Mouse (Mus musculus) brown adipose tissue, adult 24 weeks (tissue): ENCODE data around the gene C1qa. TPM values are rescaled to one million over a fixed set of nuclear protein-coding genes. Genes with fewer than 3 reads are reported as not detected.

ENCODE experiments used
- H3K27ac ChIP-seq: fragments of 200-500 bp; replicated peaks from 2 replicates; pipeline ENCODE4 v1.5.1; 2012; ENCODE audit warnings: low read depth, mild to moderate bottlenecking, low read length
- H3K4me1 ChIP-seq: fragments of 200-500 bp; 2 replicates; pipeline ENCODE4 v1.6.1; 2012; ENCODE audit warnings: low read length, mixed read lengths; ENCODE audit not compliant: control insufficient read depth, insufficient read depth, insufficient read length
- H3K4me3 ChIP-seq: fragments of 200-500 bp; 2 replicates; pipeline ENCODE4 v1.5.1; 2012; ENCODE audit warnings: low read depth, mild to moderate bottlenecking, low read length, moderate library complexity; ENCODE audit not compliant: insufficient read depth
- polyA plus RNA-seq: library from polyadenylated mRNA; stranded (reverse); fragments of >200 nt; gene quantifications from 2 replicates; pipeline ENCODE4 v1.2.4, GENCODE M21; 2012; ENCODE audit not compliant: missing spikeins, insufficient read depth, insufficient read length

Gene C1qa
- polyA plus RNA-seq, 1 experiment, result 75.2 TPM

DNA sequence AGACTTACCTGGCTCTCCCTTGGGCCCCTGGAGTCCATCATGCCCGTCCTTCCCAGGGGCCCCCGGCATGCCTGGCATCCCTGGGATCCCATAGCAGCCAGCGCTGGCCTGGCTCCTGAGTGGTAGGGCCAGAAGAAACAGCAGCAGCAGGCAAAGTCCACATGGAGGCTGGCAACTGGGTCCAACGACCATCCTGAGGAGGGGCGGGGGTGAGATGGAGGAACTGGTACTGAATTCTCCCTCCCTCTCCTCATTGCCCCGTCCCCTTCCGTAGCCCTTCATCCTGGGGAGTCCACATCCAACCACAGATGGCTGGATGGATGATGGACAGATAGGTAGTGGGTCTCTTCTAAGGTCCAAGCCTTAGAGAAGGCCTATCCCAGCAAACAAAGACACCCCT lies 6.2 kb downstream of the C1qa start:
- H3K27ac ChIP-seq, result peak overlapping the region; percentile 76
- H3K4me1 ChIP-seq, result no peaks in the 10 kb centered on the region
- H3K4me3 ChIP-seq, result peak overlapping the region; percentile 53

DNA sequence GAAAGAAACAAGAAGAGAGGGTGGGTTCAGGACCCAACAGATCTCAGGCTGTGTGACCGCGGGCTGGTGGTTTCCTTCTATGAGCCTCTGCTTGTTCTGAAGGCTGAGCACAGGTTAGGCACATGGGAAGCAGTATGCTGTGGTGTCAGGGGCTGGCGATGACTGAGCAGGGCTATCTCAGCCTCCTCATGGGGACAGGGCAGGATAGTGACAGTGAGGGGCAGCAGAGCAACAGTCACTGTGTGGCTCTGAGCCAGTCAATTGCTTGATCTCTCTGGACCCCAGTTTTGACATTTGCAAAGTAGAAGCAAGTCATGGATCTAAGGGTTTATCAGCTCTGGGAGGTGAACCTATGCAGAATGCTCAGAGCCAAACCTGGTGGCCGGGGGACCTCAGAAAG lies 7.5 kb downstream of the C1qa start:
- no peaks in the 10 kb centered on the region for H3K4me1 ChIP-seq
- H3K4me3 ChIP-seq, result peak overlapping the region; percentile 53
- H3K27ac ChIP-seq, result peak overlapping the region; percentile 76

DNA sequence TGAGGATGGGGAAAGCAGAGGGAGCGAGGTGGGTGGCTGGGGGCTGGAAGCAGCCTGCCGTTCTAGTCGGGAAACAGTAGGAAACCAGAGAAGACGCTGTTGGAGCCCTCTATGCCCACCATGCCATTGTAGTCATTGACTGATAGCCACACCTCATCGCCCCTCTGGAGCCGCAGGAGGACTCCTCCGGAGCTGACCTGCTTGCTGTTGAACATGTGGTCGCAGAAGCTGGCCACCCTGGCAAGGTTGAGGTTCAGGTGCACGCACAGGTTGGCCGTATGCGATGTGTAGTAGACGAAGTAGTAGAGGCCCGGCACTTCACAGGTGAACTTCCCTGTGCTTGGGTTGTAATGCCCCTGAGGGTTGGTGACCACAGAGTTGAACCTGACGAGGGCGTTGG lies 8.6 kb downstream of the C1qa start:
- Histone ChIP-seq H3K4me1 (no peaks in the 10 kb centered on the region), H3K27ac (peak overlapping the region; percentile 76), H3K4me3 (peak overlapping the region; percentile 53)

DNA sequence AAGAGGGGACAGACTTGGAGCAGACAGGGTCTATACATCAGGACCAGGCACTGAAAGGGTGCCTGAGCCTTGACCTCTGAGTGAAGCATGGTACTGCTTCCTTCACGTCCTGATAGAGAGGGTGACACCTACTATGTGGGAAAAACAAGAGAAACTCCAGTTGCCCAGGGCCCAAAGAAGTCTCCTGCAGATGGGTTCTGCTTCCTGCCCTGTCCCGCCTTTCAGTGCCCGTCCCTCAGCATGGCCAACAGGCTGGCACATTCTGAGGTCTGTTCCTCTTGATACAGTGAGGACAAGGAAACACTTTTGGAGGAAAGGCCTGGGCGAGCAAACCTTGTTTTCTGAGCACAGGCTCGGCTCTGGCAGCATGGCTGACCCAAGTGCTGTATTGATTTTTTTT lies 10.9 kb downstream of the C1qa start:
- H3K4me3 ChIP-seq, result no peak overlapping the region
- peak overlapping the region; percentile 87 for H3K27ac ChIP-seq
- no peaks in the 10 kb centered on the region for H3K4me1 ChIP-seq

DNA sequence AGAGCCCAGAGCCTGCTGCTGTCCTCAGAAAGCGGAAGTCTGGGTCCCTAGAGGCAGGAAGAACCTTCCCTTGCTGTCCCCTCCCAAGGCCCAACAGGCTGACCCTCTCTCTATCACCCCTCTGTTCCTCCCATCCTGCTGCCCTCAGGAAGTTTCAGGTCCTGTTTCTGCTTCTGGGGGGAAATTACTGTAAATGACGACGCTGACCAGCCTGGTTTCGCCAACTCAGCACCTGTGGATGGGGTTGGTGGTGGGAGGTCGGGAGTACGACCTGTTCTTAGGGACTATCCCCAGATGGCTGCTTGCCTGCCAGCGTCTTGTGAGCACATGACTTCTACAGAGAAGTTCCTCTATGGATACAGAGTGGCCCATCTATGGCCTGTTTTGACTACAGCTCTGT lies 12.5 kb downstream of the C1qa start, which contains the start of gene C1qb:
Gene C1qb (minus strand): TSS at position 87 of the 400 bp plus-strand sequence.
- Histone ChIP-seq H3K4me1 (no peaks in the 10 kb centered on the region), H3K27ac (peak within 1 kb of the TSS; percentile 89), H3K4me3 (peak within 1 kb of the TSS; percentile 51)

DNA sequence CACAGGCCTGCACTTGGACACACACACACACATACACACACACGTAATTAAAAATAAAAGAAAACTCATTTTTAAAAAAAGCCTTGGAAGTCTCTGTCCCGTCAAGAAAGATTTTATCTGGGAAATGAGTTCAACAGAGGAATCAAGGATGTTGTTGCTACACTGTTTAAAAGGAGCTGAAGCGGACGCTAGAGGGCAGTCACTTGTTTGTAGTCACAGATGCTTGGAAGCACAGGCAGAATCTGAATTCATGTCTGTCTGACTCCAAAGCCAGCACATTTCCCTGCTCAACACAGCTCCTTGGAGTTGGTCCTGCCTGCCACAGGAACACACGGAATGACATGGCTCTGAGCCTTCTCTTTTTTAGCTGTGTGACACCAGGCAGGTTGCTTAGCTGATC lies 20.0 kb downstream of the C1qa start:
- Histone ChIP-seq H3K4me1 (no peaks in the 10 kb centered on the region), H3K4me3 (no peak overlapping the region), H3K27ac (no peak overlapping the region)

DNA sequence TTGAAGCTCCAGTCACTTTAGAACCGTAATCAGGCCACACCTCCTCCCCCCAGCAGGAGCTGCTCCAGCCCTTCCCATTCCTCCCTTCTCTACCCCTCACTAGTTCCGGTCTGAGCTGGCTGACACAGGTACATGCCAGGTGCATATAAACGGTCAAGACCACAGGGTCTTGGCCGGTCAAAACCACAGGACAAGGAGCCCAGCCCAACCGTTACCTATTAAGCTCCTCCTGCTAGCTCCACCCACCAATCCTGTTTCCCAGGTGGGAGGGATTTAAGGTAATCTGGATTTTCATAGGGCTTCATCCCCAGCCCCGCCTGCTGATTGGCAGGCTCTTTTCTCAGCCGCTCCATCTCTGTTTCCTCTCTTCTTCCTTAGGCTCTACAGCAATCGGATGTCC lies 20.4 kb downstream of the C1qa start:
- H3K4me1 ChIP-seq, result no peaks in the 10 kb centered on the region
- no peak overlapping the region for H3K4me3 ChIP-seq
- H3K27ac ChIP-seq, result no peak overlapping the region

DNA sequence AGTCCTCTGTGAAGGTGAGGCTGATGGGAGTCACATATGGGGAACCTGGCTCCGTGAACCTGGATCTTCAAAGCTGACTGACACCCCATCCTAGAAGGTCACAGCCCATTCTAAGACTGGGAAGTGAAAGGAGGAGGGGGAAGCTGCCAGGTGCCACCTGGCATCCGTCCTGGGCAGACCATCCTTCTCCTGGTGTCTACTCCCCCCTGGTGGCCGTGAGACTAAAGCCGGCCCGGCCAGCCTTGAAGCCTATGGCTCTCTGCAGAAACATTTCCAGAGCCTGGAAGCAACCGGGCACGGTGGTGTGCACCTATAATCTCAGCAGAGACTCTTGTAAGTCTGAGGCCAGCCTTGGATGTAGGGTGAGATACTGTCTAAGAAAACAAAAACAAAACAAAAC lies 21.6 kb downstream of the C1qa start:
- H3K4me1 ChIP-seq, result no peaks in the 10 kb centered on the region
- H3K27ac ChIP-seq, result no peak overlapping the region
- H3K4me3 ChIP-seq, result no peak overlapping the region

DNA sequence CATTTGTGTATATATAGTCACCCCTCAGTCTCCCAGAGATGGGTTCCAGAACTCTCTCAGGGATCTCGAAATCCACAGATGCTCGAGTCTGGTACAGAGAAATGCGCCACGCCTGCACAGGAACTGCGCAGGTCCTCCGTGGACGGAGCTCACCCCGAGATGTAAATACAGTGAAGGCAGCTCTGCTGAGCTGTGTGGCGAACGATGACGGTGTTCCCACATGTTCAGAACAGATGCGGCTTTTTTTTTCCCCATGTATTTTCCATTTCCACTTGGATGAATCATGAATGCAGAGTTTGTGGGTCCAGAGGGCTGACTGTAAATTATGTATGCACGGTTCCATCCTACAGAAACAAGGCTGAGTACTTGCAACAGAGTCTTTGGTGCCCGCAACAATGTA lies 23.6 kb downstream of the C1qa start:
- Histone ChIP-seq H3K27ac (no peak overlapping the region), H3K4me1 (no peaks in the 10 kb centered on the region), H3K4me3 (no peak overlapping the region)

DNA sequence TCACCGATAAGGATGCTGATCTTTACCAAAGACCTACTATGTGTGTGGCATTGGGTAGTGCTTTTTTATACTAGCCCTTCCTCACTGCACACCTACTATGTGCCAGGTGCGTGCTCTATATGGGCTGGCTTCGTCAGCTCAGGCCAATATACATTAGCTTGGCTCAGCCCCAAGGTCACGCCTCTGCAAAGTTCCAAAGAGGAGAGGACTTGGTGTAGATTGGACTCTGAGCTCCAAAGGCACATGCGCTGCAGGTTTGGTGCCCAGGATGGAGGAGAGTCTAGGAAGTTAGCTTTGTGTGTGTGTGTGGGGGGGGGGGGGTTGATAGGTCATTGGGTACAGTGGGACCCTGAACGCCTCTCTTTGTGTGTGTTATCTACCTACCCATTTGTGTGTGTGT lies 30.2 kb downstream of the C1qa start:
- Histone ChIP-seq H3K4me3 (no peak overlapping the region), H3K27ac (no peak overlapping the region), H3K4me1 (no peaks in the 10 kb centered on the region)

DNA sequence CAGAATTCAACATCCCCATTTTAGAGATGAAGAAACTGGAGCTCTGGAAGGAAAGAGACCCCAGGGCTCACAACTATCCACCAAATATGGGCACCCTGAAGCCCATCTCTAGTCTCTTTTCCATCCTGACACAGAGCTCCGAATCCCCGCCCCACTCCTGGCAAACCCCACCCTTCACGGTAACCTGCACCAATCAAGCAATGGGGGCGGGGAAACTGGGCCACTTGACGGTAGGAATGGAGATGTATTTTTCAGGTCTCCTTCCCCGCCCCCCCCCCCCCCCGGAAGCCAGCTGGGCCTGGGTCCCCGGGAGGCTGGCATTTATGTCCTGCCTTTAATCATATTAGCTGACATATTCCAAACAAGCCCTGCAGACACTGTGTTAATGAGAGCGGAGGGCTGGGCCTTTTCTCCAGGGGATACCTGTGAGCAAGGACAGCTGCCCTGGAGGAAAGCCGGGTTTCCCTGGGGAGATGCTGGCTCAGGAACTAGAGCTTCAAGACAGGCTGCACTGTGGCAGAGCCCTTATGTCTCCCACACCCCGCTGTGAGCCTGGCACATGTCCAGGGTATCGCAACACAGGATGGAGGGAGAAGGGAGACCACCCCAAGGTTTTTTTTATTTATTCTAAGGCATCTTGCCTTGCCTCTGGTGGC lies 30.8 kb downstream of the C1qa start:
- Histone ChIP-seq H3K27ac (no peak overlapping the region), H3K4me1 (no peaks in the 10 kb centered on the region)

DNA sequence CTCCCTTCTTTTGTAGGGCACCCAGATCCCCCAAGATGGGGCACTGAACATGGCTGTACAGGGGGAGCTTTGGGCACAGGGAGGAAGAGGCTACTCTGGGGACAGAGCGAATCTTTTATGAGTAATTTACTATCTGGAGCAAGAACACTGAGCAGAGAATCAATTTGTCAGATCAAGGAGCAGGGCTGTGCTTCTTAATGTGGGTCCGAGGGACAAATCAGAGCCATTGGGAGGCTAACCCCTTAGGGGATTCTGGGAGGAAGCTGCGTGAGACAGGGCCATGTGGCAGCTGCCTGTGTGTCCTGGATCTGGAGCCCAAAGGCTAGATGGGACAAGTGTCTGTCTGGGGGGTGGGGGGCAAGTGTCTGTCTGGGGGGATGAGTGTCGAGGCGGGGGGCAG lies 33.1 kb downstream of the C1qa start:
- Histone ChIP-seq H3K4me3 (no peak overlapping the region), H3K27ac (no peak overlapping the region), H3K4me1 (no peaks in the 10 kb centered on the region)

More for the DNA sequence above, 30.8 kb downstream of the C1qa start:
- no peak overlapping the region for H3K4me3 ChIP-seq

DNA sequence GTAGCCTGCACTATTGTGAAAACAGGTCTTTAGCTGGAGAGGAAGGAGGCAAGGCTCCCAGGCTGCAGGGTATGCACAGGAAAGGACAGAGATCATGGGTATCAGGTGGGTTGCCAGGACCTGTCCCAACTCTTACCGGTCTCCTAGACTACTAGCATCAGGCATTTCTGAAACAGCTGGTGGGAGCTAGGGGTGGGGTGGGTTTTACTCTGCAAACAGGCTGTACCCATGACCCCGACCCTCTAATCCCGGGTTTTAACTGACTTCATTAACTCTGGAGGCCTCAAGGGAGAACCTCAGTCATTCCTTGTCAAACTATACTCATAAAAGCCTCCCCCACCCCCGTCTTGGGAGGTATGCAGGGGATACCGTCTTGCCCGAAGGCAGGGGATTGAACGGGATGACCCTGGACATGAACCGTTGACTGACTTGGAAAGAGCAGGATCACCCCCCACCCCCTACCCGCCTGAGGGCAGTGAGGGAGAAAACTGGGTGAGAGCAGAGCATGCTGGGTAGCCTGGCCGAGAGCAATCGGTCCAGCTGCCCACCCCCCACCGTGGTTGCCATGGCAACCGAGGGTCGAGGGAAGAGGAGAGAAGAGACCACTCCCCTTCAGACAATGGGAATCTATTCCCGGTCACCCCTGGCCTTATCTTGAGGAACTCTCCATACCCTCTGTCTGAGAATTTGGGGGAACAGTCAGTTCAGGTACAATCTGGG lies 33.7 kb downstream of the C1qa start:
- Histone ChIP-seq H3K27ac (no peak overlapping the region), H3K4me3 (no peak overlapping the region), H3K4me1 (no peaks in the 10 kb centered on the region)

DNA sequence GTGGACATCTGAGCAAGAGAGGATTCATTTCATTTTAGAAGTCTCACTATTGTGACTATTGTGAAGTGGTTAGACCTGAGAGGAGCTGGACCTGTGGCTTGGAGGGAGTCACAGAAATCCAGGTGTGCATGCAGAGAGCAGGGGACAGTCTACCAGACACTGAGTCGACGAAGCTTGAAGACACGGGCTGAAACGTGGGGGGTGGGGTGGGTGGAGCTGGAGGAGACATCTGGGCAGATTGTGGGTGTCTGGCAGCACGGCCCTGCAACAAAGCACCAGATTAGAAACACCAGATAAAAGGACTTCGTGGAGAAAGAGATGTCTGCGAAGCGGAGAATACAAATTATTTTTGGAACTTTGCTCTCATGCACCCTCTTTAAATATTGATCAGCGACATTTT lies 35.1 kb downstream of the C1qa start:
- Histone ChIP-seq H3K4me1 (no peaks in the 10 kb centered on the region), H3K4me3 (no peak overlapping the region), H3K27ac (no peak overlapping the region)

DNA sequence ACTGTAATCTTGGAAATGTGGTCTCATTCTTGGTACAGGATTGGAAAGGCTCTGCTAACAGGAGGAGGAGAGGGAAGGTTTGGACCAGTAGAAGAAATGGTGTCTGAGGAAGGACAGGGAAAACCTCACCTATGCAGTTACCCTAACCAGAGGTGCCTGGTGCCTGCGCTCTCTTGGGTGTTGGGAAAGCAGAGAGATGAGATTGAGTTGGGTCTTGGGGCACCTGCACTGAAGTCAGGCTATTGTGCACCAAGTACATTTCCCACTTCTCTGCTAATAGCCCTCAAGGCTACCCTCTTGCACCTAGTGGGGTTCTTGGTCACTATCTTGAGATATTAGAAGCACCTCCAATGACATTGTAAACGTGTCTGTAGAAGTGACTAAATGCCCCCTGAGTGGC lies 36.2 kb downstream of the C1qa start:
- H3K4me3 ChIP-seq, result no peak overlapping the region
- no peak overlapping the region for H3K27ac ChIP-seq
- no peaks in the 10 kb centered on the region for H3K4me1 ChIP-seq

DNA sequence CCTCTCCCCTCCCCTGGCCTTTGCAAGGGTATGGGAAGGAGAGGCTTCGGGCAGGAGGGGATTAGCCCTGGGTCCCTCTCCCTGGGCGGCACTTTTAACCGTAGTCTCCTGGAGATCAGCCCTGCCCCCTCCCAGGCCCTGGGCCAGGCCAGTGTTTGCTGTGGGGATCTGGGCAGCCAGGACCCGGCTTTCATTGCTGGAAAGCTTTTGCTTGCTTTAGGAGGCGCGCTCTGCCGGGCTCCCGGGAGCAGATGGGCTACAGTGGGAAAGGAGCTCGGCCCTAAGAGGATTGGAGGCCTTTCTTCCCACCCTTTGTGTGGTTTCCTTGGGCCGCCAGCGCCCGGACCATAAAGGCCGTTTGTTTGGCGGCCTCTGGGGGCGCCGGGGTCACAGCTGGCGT lies 36.8 kb downstream of the C1qa start:
- H3K4me1 ChIP-seq, result no peaks in the 10 kb centered on the region
- H3K4me3 ChIP-seq, result no peak overlapping the region
- H3K27ac ChIP-seq, result no peak overlapping the region
